Mouse (Mus musculus) c-Kit-positive CD71-positive TER-119-negative erythroid progenitor cells, embryonic 14.5 days (primary cell): ENCODE measurements around the gene Olfr1411.

Experiments
- DNase-seq: peaks from one replicate; pipeline ENCODE4 v3.0.0-alpha.2; 2013; ENCODE audit warnings: low read depth

Gene Olfr1411

DNA sequence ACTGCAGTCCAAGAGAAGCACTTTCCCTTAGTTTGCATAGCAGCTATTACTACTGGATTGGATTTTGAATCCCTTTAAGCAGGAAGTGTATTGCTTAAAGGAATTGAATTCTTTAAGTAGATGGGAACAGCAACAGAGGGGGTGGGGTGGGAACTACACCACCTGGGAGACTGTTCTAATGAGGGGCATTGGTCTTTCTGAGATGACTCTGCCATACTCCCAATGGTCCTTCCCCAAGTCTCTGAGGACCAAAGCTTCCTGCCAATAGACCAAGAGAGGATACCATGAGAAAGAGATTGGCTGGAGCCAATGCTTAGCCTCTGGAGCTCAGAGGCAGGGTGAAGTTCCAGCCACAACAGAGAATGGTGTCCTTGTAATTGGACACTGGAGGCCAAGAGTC is at the start of gene Olfr1411:
Gene Olfr1411, plus strand, starts transcription at position 301 of the 400 bp plus-strand sequence.
- DNase-seq = no peak

DNA sequence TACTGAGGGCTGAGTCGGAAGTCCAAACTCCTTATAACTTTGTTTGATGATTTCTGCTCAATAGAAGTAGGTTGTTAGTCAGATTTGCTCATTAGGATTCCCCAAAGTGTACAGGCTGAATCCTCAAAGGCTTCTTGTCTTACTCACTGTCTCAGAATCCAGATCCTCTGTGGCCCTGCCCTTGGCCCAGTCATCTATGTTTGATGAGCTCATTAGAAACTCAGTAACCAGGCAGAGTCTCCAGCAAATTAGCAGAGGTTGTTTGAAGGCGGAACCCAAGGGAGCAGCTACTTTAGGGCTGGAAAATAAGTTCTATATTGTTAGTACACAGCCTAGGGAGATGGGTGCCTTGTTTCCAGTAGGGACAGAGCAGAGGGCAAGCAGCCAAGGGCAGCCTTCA is 48.3 kb upstream of the Olfr1411 start:
- DNase-seq = no peak

DNA sequence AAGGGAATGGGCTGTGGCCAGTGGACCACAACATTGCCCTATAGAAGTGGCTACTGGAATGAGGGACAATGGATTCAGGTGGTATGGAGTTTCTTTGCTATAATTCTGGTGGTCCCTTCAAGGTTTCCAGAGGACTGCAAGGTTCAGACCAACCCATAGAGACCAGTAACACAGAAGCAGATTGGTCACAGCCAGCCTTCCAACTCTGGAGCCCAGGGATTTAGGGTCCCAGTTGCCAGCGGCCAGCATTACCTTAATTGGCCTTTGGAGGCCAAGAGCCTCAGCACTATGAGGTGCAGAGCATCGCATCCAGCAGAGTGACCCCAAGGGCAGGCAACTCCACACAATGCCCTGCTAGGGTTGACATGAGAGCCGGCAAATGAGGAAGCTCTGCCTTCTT is 23.2 kb upstream of the Olfr1411 start, which contains the start of gene Olfr1413:
Gene Olfr1413, plus strand, starts transcription at position 301 of the 400 bp plus-strand sequence.
- no peak for DNase-seq

DNA sequence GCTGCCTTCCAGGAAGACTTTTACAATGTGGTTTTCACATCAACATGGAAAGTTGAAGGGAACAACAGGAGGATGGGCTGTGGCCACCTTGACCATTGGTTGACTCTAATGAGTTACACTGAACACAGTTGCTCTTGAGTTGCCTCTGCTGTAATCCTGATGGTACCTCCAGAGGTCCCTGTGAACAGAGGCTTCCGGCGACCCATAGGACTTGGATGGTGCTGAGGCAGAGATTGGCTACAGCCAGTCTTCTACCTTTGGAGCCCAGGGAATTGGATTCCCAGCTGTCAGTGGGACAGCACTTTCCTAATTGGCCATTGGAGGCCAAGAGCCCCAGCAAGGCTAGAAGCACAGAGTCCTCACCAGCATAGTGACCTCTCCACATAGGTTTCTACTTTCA is 8.7 kb upstream of the Olfr1411 start, which contains the start of gene Olfr1412:
Gene Olfr1412, plus strand, starts transcription at position 301 of the 400 bp plus-strand sequence.
- DNase-seq = no peak

DNA sequence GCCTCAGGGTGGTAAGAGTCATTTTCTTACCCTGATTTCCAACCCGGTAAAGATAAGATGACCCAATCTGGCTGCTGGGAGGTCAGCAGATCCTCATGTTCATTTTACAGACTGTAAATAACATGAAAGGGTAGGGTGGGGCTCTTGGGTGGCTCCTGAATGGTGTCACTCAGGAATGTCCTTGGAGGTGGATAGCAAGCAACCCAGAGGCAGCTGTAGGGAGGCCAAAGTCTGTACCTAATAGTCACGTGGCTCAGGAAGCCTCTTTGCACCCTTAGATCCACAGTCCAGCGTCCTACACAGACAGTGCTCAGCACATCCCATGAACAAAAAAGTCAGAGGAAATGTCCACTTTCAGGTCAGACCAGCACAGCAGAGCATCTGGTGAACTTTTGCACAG is 1.8 kb downstream of the Olfr1411 start:
- DNase-seq = no peak

DNA sequence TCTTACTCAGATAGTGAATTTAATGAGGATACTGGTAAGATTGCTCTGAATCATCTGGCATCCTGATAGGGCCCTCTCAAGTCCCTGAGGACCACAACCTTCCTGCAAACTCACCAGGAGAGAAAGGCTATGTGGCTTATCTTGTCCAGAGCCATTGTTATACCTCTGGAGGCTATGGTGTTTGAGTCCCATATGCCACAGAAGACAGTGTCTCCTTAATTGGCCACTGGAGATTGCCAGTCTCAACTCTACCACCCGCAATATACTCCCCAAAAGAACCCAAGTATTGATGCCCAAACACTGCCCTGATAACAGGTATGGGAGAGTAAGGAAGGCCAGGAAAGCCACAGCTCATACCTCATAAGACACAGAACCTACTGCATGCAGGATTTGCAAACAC is 11.3 kb downstream of the Olfr1411 start, which contains the start of gene Olfr1410:
Gene Olfr1410, plus strand, starts transcription at position 301 of the 400 bp plus-strand sequence.
- no peak for DNase-seq

DNA sequence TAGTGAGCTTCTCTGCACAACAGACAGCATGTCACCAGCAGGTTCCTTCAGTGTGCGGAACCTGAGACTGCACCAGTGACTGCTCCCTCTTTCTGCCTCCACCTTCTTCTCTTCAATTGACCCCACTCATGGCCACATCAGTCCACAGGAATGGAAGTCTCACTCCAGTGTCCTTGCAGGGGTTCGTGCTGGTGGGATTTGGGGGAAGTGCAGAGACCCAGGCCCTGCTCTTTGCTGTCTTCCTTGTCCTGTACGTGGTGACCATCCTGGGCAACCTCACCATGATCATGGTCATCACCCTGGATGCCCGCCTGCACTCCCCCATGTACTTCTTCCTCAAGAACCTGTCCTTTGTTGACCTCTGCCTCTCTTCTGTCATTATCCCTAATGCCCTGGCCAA is 13.5 kb downstream of the Olfr1411 start:
- no peak for DNase-seq

DNA sequence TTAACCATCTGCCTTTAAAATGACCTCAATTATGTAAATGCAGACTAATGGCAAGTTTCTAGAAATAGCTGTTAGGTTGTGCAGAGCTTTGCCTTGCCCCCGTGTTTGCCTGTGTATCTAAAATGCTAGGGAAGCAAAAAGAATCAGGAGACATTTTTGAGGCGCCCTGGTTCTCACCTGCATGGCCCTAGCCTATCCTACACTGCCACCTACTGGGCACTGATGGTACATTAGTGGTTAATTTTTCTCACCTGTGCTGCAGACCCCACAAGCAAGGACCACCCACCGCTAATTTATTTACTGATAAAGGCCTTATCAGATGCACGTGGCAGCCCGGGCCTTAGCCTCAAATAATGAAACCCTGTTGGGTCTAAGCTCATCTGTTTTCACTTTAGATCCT is 16.8 kb downstream of the Olfr1411 start:
- DNase-seq = peak; percentile 10

DNA sequence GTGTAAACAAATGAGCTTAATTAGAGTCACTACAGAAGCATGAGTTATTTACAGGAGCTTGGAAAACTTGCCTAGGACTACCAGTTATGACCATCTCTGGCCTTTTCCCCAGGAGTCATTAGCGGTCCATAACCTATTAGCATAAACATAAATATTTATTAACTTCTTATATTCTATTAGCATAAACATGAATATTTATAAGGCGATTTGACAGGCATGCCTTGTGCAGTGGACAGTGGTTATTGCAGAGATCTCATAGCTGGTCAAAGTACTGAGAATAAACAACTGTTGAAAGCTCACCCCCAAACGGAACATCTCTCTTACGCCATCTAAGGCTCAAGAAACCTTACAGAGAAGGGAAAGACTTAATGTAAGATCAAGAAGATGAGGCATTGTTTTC is 19.0 kb downstream of the Olfr1411 start:
- DNase-seq = no peak

DNA sequence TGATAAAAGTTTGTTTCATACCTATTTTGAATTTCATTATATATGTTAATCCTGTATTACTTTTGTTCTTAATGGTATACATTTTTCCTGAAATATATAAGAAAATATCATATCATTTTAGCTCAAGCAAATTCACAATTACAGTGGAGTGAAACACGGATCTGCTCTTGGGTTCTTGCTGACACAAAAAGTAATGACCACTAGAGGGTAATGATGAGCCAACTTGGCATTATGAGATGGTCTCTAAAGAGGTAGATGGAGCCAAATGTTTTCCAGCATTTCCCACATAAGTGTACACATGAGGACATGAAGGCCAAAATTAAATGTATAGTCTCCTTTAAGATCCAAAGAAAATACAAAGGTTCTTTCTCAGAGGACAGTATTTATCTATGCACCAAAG is 20.3 kb downstream of the Olfr1411 start:
- DNase-seq = no peak

DNA sequence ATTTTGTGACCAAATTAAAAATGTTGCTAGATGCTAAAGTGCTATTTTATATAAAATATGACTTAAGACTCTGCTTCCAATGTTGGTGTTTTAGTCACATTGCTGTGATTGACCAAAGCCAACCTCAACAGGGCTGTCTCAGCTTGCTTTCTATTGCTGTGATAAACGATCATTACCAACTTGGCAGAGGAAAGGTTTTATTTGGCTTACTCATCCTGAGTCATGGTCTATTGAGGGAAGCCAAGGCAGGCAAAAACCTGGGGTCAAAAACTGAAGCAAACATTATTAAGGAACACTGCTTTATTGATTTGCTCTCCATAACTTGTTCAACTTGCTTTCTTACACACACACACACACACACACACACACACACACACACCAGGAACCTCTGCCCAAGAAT is 21.8 kb downstream of the Olfr1411 start:
- no peak for DNase-seq

DNA sequence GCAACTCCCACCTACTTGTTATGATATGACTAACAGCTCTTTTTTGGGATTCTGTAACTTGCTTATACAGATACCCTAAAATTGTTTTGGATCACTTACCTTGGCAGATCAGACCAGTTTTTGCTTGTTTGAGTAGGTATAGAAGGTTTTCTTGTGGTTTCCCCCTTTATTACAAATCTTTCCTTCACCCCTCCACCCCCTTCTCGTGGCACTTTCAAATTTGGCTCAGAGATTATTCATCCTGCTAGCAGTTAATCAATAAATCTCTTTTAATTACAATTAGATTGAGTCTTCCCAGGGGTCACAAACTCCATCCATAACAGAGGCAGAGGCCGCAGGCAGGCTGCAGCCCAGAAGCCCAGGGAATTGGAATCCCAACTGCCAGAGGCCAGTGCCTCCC is 23.3 kb downstream of the Olfr1411 start, which contains the start of gene Olfr12:
Gene Olfr12, plus strand, starts transcription at position 301 of the 400 bp plus-strand sequence.
- DNase-seq = no peak

DNA sequence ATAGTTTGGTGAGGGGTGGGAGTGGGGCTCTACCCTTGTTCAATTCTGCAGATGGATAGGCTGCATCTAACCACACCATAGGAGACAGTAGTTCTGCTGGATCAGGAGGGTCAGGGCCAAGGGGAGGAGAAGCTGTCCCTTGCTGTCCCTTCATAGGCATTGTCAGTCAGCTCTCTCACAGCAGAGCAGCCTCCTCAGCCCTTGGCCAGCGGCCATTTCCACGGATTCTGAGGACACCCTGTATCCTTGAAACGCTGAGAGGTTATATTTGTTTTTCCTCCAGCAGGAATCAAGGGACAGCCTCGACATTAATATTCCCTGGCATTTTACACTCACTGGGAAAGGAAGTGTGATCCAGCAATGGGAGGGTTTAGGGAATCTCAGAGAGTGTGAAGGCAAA is 24.1 kb downstream of the Olfr1411 start:
- DNase-seq = no peak

DNA sequence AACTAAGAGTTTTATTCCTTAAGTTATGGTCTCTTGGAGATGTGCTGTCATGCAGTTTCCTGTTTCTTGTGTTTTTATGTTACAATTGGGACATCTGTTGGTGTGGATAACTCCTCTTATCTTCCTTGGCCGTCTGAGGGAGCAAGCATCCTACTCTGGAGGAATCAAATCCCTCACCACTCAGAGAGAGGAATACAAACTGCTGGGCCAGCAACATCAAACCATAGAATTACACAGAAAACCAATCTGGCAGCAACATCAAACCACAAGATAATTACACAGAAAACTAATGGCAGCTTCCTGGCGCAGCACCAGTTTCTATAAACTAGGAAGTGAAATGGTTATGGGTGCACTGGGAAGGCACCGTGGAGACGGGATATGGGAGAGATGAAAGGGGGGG is 34.0 kb downstream of the Olfr1411 start:
- DNase-seq = no peak

DNA sequence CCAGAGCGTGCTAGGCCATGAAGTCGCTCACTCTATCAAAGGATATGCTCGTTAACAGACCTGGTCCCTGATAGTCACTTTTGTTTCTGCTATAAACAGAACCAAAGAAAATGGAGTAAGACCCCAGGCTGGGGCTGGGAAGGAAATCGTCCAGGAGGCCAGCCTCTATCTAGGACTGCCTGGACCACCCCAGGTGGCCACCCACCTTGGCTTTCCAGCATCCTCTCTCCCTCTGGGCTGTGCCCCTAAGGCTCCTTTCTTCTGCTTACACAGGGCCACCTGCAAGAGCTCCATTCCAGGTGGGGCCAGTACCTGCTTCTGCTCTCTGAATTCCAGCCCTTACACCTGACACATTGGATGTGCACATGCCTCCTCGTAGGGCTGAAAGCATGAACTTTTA is 38.0 kb downstream of the Olfr1411 start:
- no peak for DNase-seq

DNA sequence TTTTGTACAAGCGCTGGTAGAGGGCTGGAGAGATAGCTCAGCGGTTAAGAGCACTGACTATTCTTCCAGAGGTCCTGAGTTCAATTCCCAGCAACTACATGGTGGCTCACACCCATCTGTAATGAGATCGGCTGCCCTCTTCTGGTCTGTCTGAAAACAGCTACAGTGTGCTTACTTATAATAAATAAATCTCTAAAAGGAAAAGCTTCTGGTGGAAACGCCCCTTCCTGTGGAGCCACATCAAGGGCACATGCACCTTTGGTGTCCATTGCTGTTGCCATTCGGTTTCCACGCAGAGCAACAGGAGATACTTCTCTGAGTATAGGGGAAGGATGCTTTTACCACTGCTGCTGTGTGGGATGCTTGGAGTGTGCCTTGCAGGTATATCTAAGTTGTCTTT is 38.7 kb downstream of the Olfr1411 start:
- DNase-seq = no peak

DNA sequence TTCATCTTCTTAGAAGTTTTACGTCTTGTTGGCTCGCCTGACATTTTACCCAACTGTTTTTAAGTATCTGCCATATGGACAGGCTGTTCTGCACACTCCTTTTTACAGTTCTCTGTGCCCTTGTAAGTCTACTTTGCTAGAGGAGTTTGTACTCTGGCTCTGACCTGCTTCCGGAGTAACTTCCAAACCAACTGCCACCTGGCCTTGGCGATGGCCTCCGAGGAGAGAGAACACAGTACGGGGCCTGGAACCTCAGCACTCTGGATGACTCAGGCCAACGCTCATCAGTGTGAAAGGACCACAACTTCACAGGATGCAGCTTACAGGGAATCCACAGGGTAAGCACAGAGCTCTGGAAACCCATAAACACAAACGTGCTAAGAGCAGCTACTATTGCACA is 39.5 kb downstream of the Olfr1411 start:
- no peak for DNase-seq

DNA sequence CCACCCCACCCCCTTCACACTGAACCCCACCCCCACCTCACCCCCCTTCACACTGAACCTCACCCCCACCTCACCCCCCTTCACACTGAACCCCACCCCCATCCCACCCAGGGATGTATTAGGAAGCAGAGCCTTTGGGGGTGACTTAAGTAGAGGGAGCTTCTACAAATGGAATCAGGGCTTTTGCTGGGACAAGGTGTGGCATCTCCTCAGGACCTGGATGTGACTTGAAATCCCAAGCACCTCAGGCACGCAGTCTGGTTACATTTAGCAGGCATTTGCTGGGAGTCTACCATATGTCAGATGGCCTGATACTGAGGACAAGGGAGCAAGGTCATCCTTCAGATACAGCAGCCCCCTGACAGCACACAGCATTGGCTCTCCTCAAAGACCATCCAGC is 40.4 kb downstream of the Olfr1411 start:
- DNase-seq = no peak

DNA sequence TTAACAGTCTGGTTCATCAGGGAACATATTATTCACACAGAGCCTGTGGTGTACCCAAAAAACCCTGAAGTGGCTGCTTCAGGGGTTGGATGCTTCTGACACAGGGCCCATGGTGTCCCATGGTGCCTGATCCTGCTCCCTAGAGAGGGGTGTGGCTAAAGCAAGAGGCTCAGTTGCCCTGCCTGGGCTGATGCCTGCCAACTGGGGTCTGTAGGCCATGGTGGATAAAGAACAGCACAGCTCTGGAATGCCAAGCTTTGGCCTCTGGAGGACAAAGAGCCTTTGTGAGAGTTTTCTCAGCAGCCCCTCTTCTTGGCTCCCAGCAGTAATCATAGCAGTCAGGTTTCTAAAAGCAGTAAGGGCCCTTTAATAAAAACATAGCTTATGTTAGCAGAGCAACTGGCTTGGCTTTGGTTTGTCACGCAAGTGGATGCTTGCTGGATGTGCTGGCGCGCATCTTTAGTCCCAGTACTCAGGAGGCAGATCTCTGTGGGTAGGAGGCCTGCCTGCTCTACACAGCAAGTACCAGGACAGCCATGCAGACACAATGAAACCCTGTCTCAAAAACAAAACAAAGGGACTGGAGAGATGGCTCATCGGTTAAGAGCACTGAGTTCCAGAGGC is 40.9 kb downstream of the Olfr1411 start:
- DNase-seq = no peak

DNA sequence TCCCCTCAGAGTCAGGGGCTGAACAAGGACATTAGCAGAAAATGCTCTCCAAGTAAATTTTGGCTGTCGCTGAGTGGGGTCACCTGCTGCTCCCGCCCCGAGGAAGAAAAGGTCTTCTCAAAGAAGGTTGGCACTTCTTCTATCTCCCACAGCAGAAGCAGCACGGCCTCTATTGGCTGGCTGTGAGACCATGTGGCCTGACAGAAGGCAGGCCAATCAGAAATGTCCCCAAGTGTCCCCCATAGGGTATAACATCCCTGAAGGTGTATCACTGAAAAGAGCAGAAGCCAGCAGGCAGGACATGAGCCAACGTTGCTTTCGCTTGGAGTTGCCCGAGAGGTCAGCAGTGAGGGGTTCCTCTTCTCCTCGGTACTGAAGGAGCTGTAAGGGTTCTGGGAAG is 41.8 kb downstream of the Olfr1411 start:
- DNase-seq = no peak

DNA sequence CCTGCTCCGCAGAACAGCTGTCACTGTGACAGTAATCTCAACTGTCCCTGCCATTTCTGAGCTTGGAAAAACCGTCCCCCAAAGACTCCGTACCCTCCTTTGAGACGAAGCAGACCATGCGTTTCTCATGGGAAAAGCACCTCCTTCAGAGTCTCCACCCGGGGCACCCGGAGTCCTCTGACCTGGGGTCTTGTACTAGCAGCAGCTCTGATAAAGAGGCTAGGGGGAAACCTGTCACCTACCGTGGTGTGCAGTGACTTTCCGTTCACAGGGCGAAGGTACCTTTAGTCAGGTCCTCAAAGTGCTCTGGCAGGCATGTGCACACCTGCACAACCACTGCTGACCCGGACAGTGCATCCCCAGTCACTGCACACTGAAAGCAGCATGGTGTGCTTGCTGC is 42.5 kb downstream of the Olfr1411 start:
- no peak for DNase-seq

DNA sequence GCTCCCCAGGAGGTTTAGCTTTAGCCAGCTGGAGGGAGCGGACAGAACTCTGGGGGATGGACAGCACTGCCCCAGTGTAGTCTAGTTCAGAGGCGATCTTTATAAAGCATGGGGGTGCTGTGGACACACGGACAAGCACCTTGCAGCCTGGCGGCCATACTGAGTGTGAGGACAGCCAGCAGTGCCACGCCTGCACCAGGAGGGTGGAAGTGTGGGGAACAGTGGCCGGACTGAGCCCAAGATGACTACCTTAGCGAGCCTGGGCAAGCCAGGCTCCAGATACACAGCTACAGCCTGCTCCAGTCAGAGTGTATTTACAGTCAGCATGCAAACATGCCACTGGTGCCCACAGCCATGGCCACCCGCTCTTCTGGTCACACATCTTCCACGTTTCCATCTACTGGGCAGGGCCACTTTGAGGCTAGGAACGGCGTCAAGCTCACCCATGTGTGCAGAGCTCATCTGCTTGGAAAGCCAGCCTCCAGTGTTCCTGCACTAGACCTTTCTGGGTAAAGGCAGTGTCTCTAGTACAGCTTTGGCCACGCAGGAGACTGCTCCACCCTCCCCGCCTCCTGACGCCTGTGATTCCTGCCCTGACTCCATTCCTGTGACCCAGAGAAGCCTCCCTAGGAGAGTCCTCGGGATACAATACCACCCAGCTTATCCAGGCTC is 43.4 kb downstream of the Olfr1411 start:
- no peak for DNase-seq

DNA sequence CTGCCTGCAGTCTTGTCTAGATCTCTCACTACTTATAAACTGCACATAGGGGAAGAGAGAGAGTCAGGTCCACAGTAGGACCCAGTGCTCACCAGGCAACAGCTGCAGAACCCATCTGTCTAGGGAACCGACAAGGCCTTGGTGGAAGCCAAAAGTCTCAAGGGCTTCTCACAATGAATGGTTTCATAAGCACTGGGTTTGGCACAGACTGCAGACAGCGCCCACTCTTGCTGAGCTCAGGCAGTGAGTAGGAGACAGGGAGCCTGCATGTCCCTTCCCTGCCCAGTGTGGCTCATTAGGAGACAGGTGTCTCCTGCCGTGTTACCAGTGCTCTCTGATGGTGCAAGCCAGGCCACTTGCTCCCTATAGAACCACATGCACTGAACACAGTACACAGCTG is 44.0 kb downstream of the Olfr1411 start:
- no peak for DNase-seq

DNA sequence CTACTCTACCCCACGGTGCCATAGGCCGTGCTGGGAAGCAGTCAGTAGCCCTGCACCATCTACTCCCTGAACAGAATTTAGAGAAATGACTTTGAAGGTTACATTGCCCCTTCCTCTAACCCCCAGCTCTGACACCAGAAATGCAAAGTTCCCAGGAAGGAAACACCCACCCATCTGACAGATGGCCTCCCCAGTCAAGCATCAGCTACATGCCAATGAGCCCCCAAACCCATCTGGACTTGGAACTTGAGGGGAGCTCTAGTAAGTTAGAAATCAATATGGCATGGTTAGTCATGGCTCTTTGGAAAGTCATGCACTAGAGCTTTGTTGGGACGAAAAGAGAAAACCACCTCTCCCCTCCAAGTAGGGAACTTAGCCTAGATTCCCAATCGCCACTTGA is 44.5 kb downstream of the Olfr1411 start:
- no peak for DNase-seq
